Mouse (Mus musculus): Measurements from ENCODE around the gene Apold1. TPM values are rescaled to one million over a fixed set of nuclear protein-coding genes. Genes with fewer than 3 reads are reported as not detected.

Gene Apold1
- total and polyA plus RNA-seq, 3 experiments = 0.08 to 0.12 TPM; not detected in 1

DNA sequence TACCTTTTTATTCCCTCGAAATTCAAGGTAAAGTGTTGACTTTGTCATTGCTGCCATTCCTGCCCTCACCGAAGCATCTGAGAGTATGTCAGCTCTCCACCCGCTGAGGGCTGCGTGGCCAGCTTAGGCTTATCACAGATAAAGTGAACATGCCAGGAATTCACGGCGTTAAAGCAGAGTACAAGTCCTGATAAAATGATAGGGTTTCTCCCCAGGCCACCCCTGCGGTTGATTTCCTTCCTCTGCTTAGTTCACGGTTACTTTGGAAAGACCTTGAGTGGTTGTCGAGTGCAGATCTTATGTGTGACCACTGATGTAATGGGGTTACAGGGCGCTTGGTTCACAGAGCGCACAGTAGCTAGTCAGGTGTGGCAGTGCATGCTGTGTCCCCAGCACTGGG is 35.7 kb downstream of the Apold1 start:
- TF ChIP-seq EP300 (IDR thresholded peaks at IDR 0.05; ENCODE audit: low read depth in 1 of 2, low read length in 2 of 2) (0 out of 4 replicates have a peak, but pooled peaks of 1 of the 2 experiments have one; percentile 8), RAD21 (IDR thresholded peaks at IDR 0.05; ENCODE audit: low read depth, low read length) (no peak), KAT2A (conservative IDR thresholded peaks at IDR 0.05; ENCODE audit: low read depth, low read length) (no peak), SIN3A (IDR thresholded peaks at IDR 0.05; ENCODE audit: low read length) (no peak), MYB (IDR thresholded peaks at IDR 0.05; ENCODE audit: low read depth, low read length) (no peak), MAFK (IDR thresholded peaks at IDR 0.05; ENCODE audit: borderline replicate concordance, low read depth, low read length) (no peak), GATA1 (IDR thresholded peaks at IDR 0.05; ENCODE audit: low read depth, low read length) (peak; percentile 23; the same call in 1 of the 2 replicates)
- peaks cover 0 to 3% of the 10 kb centered on the region in 2 experiments; a peak in 3 of 4 replicates for H3K4me1 ChIP-seq (ENCODE audit: control insufficient read depth in 1 of 2, insufficient read depth in 2 of 2, low read length in 2 of 2)
- peaks cover 9 to 20% of the 10 kb centered on the region in 2 experiments for H3K36me3 ChIP-seq (ENCODE audit: control insufficient read depth in 1 of 2, insufficient read depth in 2 of 2, low read length in 2 of 2)
- no peaks in the 10 kb centered on the region for H3K9me3 ChIP-seq (replicated peaks; ENCODE audit: insufficient read depth, low read length)
- H3K27ac ChIP-seq (ENCODE audit: control insufficient read depth, low read depth, low read length) = no peak overlapping the region
- no peak for DNase-seq (ENCODE audit: low read depth, low spot score)
- peaks cover 4% of the 10 kb centered on the region for H3K79me2 ChIP-seq (ENCODE audit: control insufficient read depth, insufficient read depth, low read length, poor library complexity)
- H3K27me3 ChIP-seq (ENCODE audit: control insufficient read depth in 1 of 2, insufficient read depth in 2 of 2, low read length in 2 of 2) = no peaks in the 10 kb centered on the region
- no peak overlapping the region for H3K4me3 ChIP-seq (ENCODE audit: control insufficient read depth in 1 of 2, insufficient read depth in 1 of 2, low read depth in 2 of 2, low read length in 2 of 2)
- H3K9ac ChIP-seq (ENCODE audit: control insufficient read depth, low read depth, low read length, poor library complexity, severe bottlenecking) = no peak overlapping the region

GRCm38 (mm10) chr6:135019564-135019963 is 38.0 kb downstream of the Apold1 start:
- H3K4me1 ChIP-seq (ENCODE audit: control insufficient read depth in 1 of 2, insufficient read depth in 2 of 2, low read length in 2 of 2) = no peaks in the 10 kb centered on the region; a peak in 2 of 4 replicates
- no peaks in the 10 kb centered on the region for H3K79me2 ChIP-seq (ENCODE audit: control insufficient read depth, insufficient read depth, low read length, poor library complexity)
- no peak overlapping the region for H3K27ac ChIP-seq (ENCODE audit: control insufficient read depth, low read depth, low read length)
- H3K9ac ChIP-seq (ENCODE audit: control insufficient read depth, low read depth, low read length, poor library complexity, severe bottlenecking) = no peak overlapping the region
- no peaks in the 10 kb centered on the region for H3K27me3 ChIP-seq (ENCODE audit: control insufficient read depth in 1 of 2, insufficient read depth in 2 of 2, low read length in 2 of 2)
- DNase-seq (ENCODE audit: low read depth, low spot score) = no peak
- TF ChIP-seq ETS1 (IDR thresholded peaks at IDR 0.05; ENCODE audit: low read depth, low read length) (no peak), TCF12 (IDR thresholded peaks at IDR 0.05; ENCODE audit: low read depth, low read length) (no peak), POLR2AphosphoS2 (IDR thresholded peaks at IDR 0.05; ENCODE audit: low read length) (no peak), JUND (IDR thresholded peaks at IDR 0.05; ENCODE audit: low read depth, low read length) (no peak), NRF1 (IDR thresholded peaks at IDR 0.05; ENCODE audit: insufficient read depth, low read depth, low read length, poor library complexity, severe bottlenecking) (no peak), SIN3A (IDR thresholded peaks at IDR 0.05; ENCODE audit: low read length) (no peak)
- H3K9me3 ChIP-seq (replicated peaks; ENCODE audit: insufficient read depth, low read length) = no peaks in the 10 kb centered on the region
- no peak overlapping the region for H3K4me3 ChIP-seq (ENCODE audit: control insufficient read depth in 1 of 2, insufficient read depth in 1 of 2, low read depth in 2 of 2, low read length in 2 of 2)
- peaks cover 9 to 21% of the 10 kb centered on the region in 2 experiments; a peak in 3 of 4 replicates for H3K36me3 ChIP-seq (ENCODE audit: control insufficient read depth in 1 of 2, insufficient read depth in 2 of 2, low read length in 2 of 2)

- no peaks in the 10 kb centered on the region for H3K27me3 ChIP-seq (ENCODE audit: control insufficient read depth in 1 of 2, insufficient read depth in 2 of 2, low read length in 2 of 2)
- peaks cover 18 to 22% of the 10 kb centered on the region in 2 experiments for H3K36me3 ChIP-seq (ENCODE audit: control insufficient read depth in 1 of 2, insufficient read depth in 2 of 2, low read length in 2 of 2)
- TF ChIP-seq KAT2A (conservative IDR thresholded peaks at IDR 0.05; ENCODE audit: low read depth, low read length) = no peak
- no peak for TF ChIP-seq ZC3H11A (IDR thresholded peaks at IDR 0.05; ENCODE audit: low read depth, low read length)
- TF ChIP-seq BHLHE40 (IDR thresholded peaks at IDR 0.05; ENCODE audit: borderline replicate concordance, low read depth, low read length) = no peak
- TF ChIP-seq MAZ (IDR thresholded peaks at IDR 0.05; ENCODE audit: low read depth, low read length) = no peak
- no peak for TF ChIP-seq TBP (IDR thresholded peaks at IDR 0.05; ENCODE audit: low read depth, low read length)
- no peak for TF ChIP-seq CTCF (IDR thresholded peaks at IDR 0.05 in 2 of 3, conservative IDR thresholded peaks at IDR 0.05 in 1 of 3; ENCODE audit: control insufficient read depth in 1 of 3, insufficient read depth in 1 of 3, low read depth in 2 of 3, low read length in 3 of 3, poor library complexity in 1 of 3, severe bottlenecking in 1 of 3)
- no peak for TF ChIP-seq POLR2A (IDR thresholded peaks at IDR 0.05; ENCODE audit: control insufficient read depth in 1 of 2, insufficient read depth in 1 of 2, low read depth in 1 of 2, low read length in 2 of 2, poor library complexity in 1 of 2)
- no peak for TF ChIP-seq TCF12 (IDR thresholded peaks at IDR 0.05; ENCODE audit: low read depth, low read length)
- no peak for TF ChIP-seq GATA1 (IDR thresholded peaks at IDR 0.05; ENCODE audit: low read depth, low read length)
- no peak for TF ChIP-seq MXI1 (IDR thresholded peaks at IDR 0.05; ENCODE audit: low read depth, low read length)
- no peak for TF ChIP-seq SMC3 (IDR thresholded peaks at IDR 0.05; ENCODE audit: low read depth, low read length)
Measured at GRCm38 (mm10) chr6:135021633-135022032, 40.1 kb downstream of the Apold1 start.

More at GRCm38 (mm10) chr6:135021633-135022032, 40.1 kb downstream of the Apold1 start:
- H3K27ac ChIP-seq (ENCODE audit: control insufficient read depth, low read depth, low read length) = no peak overlapping the region
- no peak overlapping the region for H3K4me3 ChIP-seq (ENCODE audit: control insufficient read depth in 1 of 2, insufficient read depth in 1 of 2, low read depth in 2 of 2, low read length in 2 of 2)
- no peak for DNase-seq (ENCODE audit: low read depth, low spot score)
- H3K79me2 ChIP-seq (ENCODE audit: control insufficient read depth, insufficient read depth, low read length, poor library complexity) = no peaks in the 10 kb centered on the region
- peaks cover 4 to 16% of the 10 kb centered on the region in 2 experiments for H3K4me1 ChIP-seq (ENCODE audit: control insufficient read depth in 1 of 2, insufficient read depth in 2 of 2, low read length in 2 of 2)
- H3K9ac ChIP-seq (ENCODE audit: control insufficient read depth, low read depth, low read length, poor library complexity, severe bottlenecking) = no peak overlapping the region
- H3K9me3 ChIP-seq (replicated peaks; ENCODE audit: insufficient read depth, low read length) = no peaks in the 10 kb centered on the region
